Mouse (Mus musculus): Measurements from ENCODE around the gene Gpr18. TPM values are rescaled to one million over a fixed set of nuclear protein-coding genes. Genes with fewer than 3 reads are reported as not detected.

Gpr18 gene
- polyA plus RNA-seq, 1 experiment from 2014 or later, result 0.78 TPM

- H3K4me1 ChIP-seq (ENCODE audit: insufficient read depth), result peaks cover 11% of the 10 kb centered on the region; the same call in 1 of the 2 replicates
- TF ChIP-seq EP300 (IDR thresholded peaks at IDR 0.05; ENCODE audit: low read depth) (no peak), CTCF (IDR thresholded peaks at IDR 0.05; ENCODE audit: low read depth) (no peak)
- ATAC-seq, result no peak
- 82% methylated on average over 5 of the region's 5 CpGs for WGBS (ENCODE audit: insufficient replicate concordance)
- DNase-seq, result no peak
- no peaks in the 10 kb centered on the region for H3K27me3 ChIP-seq (ENCODE audit: insufficient read depth, low read length)
- H3K27ac ChIP-seq (ENCODE audit: low read depth), result no peak overlapping the region
- H3K4me2 ChIP-seq (ENCODE audit: low read depth, low read length), result no peak overlapping the region
- no peak overlapping the region for H3K4me3 ChIP-seq (ENCODE audit: low read depth, low read length)
- H3K36me3 ChIP-seq (replicated peaks; ENCODE audit: insufficient read depth, low read length), result 0 out of 2 replicates have a peak, but pooled peaks cover 6% of the 10 kb centered on the region
- no peaks in the 10 kb centered on the region for H3K9me3 ChIP-seq (ENCODE audit: low read length)
- H3K9ac ChIP-seq (replicated peaks), result no peak overlapping the region
Observed at GRCm38 (mm10) chr14:121952046-121952400, 36.4 kb upstream of the Gpr18 start.

DNA sequence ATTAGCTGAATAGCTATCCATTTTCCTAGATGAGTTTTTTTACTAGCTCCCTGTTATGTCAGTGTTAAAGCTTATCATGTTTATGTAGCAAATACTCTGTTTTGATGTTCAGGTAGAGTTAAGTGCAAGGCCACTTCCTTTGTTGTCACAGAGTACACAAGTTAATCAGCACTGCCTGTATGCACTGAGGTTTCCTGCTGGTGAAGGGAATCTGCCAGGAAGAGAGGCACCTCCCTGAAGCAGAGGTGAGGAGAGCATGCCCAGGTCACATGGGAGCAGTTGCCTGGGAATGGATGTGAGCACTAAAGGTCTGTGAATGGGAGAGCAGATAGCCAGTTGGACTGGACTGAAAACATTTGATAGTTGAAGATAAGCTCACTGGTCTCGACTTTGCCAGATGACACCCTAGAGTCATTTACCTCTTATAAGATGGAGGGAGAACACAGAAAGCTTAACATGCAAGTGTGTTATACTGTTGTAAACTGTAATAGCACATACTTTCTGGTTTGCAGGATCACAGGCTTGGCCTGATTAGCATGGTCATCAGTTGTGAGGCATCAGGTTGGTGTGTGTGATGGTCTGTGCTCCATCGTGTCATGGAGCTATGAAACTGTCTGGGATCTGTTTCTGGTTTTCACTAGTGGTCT lies 35.9 kb upstream of the Gpr18 start:
- WGBS (ENCODE audit: insufficient replicate concordance), result 48% methylated on average over 2 of the region's 2 CpGs
- H3K9me3 ChIP-seq (ENCODE audit: low read length), result no peaks in the 10 kb centered on the region
- H3K27me3 ChIP-seq (ENCODE audit: insufficient read depth, low read length), result no peaks in the 10 kb centered on the region
- ATAC-seq (peak; percentile 89), DNase-seq (no peak)
- 0 out of 2 replicates have a peak, but pooled peaks cover 6% of the 10 kb centered on the region for H3K36me3 ChIP-seq (replicated peaks; ENCODE audit: insufficient read depth, low read length)
- peaks cover 11% of the 10 kb centered on the region; the same call in 1 of the 2 replicates for H3K4me1 ChIP-seq (ENCODE audit: insufficient read depth)
- H3K27ac ChIP-seq (ENCODE audit: low read depth), result no peak overlapping the region
- H3K4me3 ChIP-seq (ENCODE audit: low read depth, low read length), result no peak overlapping the region
- no peak overlapping the region for H3K9ac ChIP-seq (replicated peaks)
- no peak for TF ChIP-seq CTCF (IDR thresholded peaks at IDR 0.05; ENCODE audit: low read depth)
- no peak for TF ChIP-seq EP300 (IDR thresholded peaks at IDR 0.05; ENCODE audit: low read depth)
- H3K4me2 ChIP-seq (ENCODE audit: low read depth, low read length), result no peak overlapping the region

DNA sequence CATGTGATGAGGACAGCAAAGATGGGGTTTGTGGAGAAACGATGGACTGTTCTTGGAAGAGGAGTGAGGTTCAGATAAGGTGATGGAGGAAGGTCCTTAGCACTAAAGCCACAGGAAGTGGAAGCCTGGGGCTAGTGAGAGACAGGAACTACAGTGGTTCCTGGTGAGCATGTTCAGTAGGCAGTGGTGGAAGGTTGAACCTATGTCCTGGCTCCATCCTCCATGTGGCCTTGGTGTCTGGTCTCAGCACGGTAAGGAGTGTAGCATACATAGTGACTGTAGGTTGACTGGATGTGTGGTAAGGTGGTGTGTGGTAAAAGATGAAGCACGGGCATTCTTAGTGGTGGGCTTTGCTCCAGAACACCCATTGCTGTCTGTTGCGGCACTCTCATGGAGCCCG lies 34.3 kb upstream of the Gpr18 start:
- WGBS (ENCODE audit: insufficient replicate concordance), result 66% methylated on average over 5 of the region's 5 CpGs

DNA sequence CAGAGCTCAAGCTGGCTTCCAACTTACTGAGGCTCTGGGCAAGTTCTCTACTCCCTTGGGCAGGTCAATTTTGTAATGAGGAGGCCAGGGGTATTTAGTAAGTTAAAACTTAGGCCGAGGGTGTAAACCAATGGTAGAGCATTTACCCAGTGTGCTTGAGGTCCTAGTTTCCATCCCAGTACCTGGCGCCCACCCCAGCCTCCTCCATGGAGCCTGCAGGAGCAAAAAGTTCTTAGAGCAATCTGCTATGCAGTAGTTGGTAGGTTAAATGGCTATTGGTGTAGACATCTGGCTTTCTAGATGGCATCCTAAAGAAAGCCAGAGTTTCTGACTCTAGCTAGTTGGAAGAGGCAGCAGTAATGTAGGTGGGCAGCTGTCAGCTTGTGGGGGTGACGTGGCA lies 33.9 kb upstream of the Gpr18 start:
- H3K27me3 ChIP-seq (ENCODE audit: insufficient read depth, low read length), result no peaks in the 10 kb centered on the region
- H3K36me3 ChIP-seq (replicated peaks; ENCODE audit: insufficient read depth, low read length), result 0 out of 2 replicates have a peak, but pooled peaks cover 6% of the 10 kb centered on the region
- 80% methylated on average over 3 of the region's 3 CpGs for WGBS (ENCODE audit: insufficient replicate concordance)
- DNase-seq (peak; percentile 4), ATAC-seq (no peak)
- H3K27ac ChIP-seq (ENCODE audit: low read depth), result no peak overlapping the region
- H3K4me3 ChIP-seq (ENCODE audit: low read depth, low read length), result no peak overlapping the region
- H3K9ac ChIP-seq (replicated peaks), result no peak overlapping the region
- no peak overlapping the region for H3K4me2 ChIP-seq (ENCODE audit: low read depth, low read length)
- no peak for TF ChIP-seq EP300 (IDR thresholded peaks at IDR 0.05; ENCODE audit: low read depth)
- TF ChIP-seq CTCF (IDR thresholded peaks at IDR 0.05; ENCODE audit: low read depth), result no peak
- H3K9me3 ChIP-seq (ENCODE audit: low read length), result no peaks in the 10 kb centered on the region
- peaks cover 11% of the 10 kb centered on the region; the same call in 1 of the 2 replicates for H3K4me1 ChIP-seq (ENCODE audit: insufficient read depth)

More for the DNA sequence above, 34.3 kb upstream of the Gpr18 start:
- Histone ChIP-seq H3K4me2 (ENCODE audit: low read depth, low read length) (no peak overlapping the region), H3K4me1 (ENCODE audit: insufficient read depth) (peaks cover 11% of the 10 kb centered on the region; the same call in 1 of the 2 replicates), H3K9ac (replicated peaks) (no peak overlapping the region), H3K9me3 (ENCODE audit: low read length) (no peaks in the 10 kb centered on the region), H3K27ac (ENCODE audit: low read depth) (no peak overlapping the region), H3K36me3 (replicated peaks; ENCODE audit: insufficient read depth, low read length) (0 out of 2 replicates have a peak, but pooled peaks cover 6% of the 10 kb centered on the region), H3K4me3 (ENCODE audit: low read depth, low read length) (no peak overlapping the region), H3K27me3 (ENCODE audit: insufficient read depth, low read length) (no peaks in the 10 kb centered on the region)
- TF ChIP-seq EP300 (IDR thresholded peaks at IDR 0.05; ENCODE audit: low read depth) (no peak), CTCF (IDR thresholded peaks at IDR 0.05; ENCODE audit: low read depth) (no peak)
- ATAC-seq (no peak), DNase-seq (peak; percentile 9)

DNA sequence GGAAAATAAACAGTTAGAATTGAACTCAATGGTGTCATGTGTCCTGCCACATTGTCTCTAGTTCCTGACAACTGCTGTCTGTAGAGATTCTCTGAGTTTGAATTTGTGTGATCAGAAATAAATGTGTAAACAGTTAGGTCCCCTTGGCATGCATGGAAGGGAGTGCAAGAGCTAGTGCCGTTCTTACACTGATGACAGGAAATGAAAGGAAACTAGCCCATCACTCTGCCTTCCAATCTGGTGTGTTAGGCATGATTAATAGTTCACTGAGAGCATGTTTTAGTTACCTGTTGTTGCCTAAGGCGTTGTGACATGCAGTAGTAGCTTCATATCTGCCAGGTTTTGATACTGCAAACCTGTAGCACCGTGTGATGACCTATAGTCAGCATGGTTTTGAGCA lies 32.4 kb upstream of the Gpr18 start:
- Histone ChIP-seq H3K9me3 (ENCODE audit: low read length) (no peaks in the 10 kb centered on the region), H3K4me3 (ENCODE audit: low read depth, low read length) (no peak overlapping the region), H3K36me3 (replicated peaks; ENCODE audit: insufficient read depth, low read length) (no peaks in the 10 kb centered on the region), H3K9ac (replicated peaks) (no peak overlapping the region), H3K4me1 (ENCODE audit: insufficient read depth) (peaks cover 11% of the 10 kb centered on the region; the same call in 1 of the 2 replicates), H3K27me3 (ENCODE audit: insufficient read depth, low read length) (no peaks in the 10 kb centered on the region), H3K27ac (ENCODE audit: low read depth) (no peak overlapping the region), H3K4me2 (ENCODE audit: low read depth, low read length) (no peak overlapping the region)
- WGBS (ENCODE audit: insufficient replicate concordance), result 75% methylated on average over 3 of the region's 3 CpGs
- no peak for ATAC-seq
- DNase-seq, result no peak
- TF ChIP-seq CTCF (IDR thresholded peaks at IDR 0.05; ENCODE audit: low read depth), result no peak
- TF ChIP-seq EP300 (IDR thresholded peaks at IDR 0.05; ENCODE audit: low read depth), result no peak

- no peak overlapping the region for H3K4me2 ChIP-seq (ENCODE audit: low read depth, low read length)
- H3K27ac ChIP-seq (ENCODE audit: low read depth), result no peak overlapping the region
- H3K4me1 ChIP-seq (ENCODE audit: insufficient read depth), result peaks cover 11% of the 10 kb centered on the region; the same call in 1 of the 2 replicates
- DNase-seq (peak; percentile 6), ATAC-seq (no peak)
- no peaks in the 10 kb centered on the region for H3K27me3 ChIP-seq (ENCODE audit: insufficient read depth, low read length)
- no peaks in the 10 kb centered on the region for H3K36me3 ChIP-seq (replicated peaks; ENCODE audit: insufficient read depth, low read length)
- H3K9me3 ChIP-seq (ENCODE audit: low read length), result no peaks in the 10 kb centered on the region
- no peak overlapping the region for H3K9ac ChIP-seq (replicated peaks)
- WGBS (ENCODE audit: insufficient replicate concordance), result 69% methylated on average over 8 of the region's 8 CpGs
- H3K4me3 ChIP-seq (ENCODE audit: low read depth, low read length), result no peak overlapping the region
- TF ChIP-seq EP300 (IDR thresholded peaks at IDR 0.05; ENCODE audit: low read depth) (no peak), CTCF (IDR thresholded peaks at IDR 0.05; ENCODE audit: low read depth) (no peak)
Observed at GRCm38 (mm10) chr14:121947201-121947760, 31.7 kb upstream of the Gpr18 start.

Measured in liver, postnatal 0 days (tissue).